Mouse (Mus musculus) erythroblast, embryonic 14.5 days (primary cell): ENCODE results near the gene Boll.

Experiments
- GATA1 ChIP-seq: IDR thresholded peaks from 2 replicates; pipeline ENCODE4 v1.6.1; 2012; ENCODE audit warnings: low read length, inconsistent platforms, mixed read lengths
- TAL1 ChIP-seq: IDR thresholded peaks from 3 replicates; pipeline ENCODE4 v1.6.1; 2012; ENCODE audit warnings: low read length, inconsistent platforms, mixed read lengths

- TF ChIP-seq GATA1: no peak
- no peak for TF ChIP-seq TAL1
These were observed 43.5 kb upstream of the Boll start for GRCm38 (mm10) chr1:55406531-55407375.
